Mouse (Mus musculus) thymus, postnatal 4 days (tissue): ENCODE results near the gene Aph1a.
"Not testable (repeated sequence)": the region's sequence is repeated elsewhere in the genome, so short reads cannot be mapped to it uniquely, and the experiment has no call there.

Experiments used
- DNase-seq: peaks from one replicate; pipeline ENCODE4 v3.0.0; 2021

Gene Aph1a

DNA sequence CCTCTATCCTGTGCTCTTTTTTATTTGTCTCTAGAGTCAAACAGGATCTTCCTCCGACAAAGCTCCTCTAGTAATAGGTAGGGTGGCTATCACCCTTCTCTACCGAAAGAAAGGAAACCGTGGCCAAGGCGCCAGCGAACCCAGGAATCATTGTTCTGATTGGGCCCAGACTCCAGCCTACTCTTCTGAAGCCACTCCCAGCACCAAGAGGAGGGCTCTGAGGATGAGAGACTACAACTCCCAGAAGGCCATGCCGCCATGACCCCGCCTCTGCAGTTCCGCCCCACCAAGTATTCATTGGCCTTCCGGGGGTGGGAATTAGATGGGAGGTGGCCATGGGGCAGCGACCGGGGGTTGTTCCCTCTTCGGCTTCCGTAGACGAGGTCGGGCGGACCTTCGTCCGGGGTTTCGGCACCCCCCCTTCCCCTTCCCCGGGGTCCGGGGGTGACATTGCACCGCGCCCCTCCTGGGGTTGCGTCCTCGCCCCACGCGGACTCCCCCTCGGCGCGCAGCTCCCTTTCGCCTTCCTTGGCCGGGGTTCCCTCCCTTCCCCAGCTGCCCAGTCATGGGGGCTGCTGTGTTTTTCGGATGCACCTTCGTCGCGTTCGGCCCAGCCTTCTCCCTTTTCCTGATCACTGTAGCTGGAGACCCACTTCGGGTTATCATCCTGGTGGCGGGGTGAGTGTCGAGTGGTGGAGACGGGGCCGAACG, at the start of gene Aph1a:
Gene Aph1a (plus strand): TSS at position 364 of the 711 bp plus-strand sequence.
- peak; percentile 92 for DNase-seq

DNA sequence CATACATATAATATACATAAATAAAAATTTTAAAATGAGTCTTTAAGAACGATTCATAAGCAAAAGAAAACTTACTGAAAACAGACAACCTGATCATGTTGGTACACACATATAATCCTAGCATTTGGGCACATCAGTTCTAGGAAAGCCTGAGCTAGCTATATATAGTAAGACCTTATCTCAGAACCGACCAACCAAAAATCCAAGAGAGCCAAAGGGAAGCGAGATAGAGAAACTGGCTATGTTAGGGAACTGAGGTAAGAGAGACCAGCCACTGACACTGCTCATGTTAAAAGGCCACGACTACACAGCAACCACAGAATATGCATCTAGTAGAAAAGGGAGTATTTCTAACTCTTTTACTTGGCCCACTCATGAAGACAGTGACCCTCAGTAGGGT, 43.2 kb upstream of the Aph1a start:
- DNase-seq: no peak

DNA sequence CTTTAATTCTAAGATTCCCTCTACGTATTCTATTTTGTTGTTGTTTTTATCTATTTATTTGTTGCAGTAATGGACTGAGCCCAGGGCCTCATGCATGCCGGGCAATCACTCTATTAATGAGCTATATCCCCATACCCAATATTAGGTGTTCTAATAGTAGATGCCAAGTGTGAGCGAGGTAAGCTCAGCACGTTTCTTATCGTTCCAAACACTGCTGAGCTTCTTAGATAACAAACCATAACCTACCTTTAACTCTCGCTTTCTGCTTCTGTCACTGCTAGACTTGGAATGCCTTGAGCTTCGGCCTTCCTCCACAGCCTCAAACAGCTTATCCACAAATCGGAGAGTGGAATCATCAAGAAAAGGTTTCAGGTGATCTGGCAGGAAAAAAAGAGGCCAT, 42.5 kb upstream of the Aph1a start:
- DNase-seq: no peak

DNA sequence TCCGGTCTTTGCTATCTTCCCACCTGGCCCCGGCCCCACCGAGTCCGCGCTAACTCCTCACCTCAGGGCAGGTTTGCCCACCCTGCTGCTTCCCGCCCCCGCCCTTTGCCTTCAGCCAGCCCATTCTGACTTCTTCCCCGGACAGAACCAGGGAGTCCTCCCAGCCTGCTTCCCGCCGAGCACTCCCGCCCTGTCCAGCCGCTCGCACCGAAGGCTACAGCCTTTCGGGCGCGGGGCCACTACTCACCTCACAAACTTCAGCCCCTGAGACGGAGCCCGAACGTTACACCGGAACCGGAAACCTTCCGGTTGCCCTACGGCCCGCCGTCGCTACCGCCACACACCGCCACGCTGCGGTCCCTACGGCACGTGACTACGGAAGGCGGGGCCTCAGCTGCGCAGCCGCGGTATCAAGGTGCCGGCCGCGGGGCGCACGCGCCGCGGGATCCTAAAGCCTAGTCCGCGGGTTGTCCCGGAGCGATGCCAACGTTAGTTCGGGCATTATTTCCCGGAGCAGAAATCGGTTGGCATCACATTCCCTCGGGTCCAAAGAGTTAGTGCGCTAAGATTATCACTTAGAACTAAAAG, 38.2 kb upstream of the Aph1a start, which contains the start of gene Prpf3:
Gene Prpf3 (minus strand): TSS at position 384 of the 588 bp plus-strand sequence.
- DNase-seq: peak; percentile 95

DNA sequence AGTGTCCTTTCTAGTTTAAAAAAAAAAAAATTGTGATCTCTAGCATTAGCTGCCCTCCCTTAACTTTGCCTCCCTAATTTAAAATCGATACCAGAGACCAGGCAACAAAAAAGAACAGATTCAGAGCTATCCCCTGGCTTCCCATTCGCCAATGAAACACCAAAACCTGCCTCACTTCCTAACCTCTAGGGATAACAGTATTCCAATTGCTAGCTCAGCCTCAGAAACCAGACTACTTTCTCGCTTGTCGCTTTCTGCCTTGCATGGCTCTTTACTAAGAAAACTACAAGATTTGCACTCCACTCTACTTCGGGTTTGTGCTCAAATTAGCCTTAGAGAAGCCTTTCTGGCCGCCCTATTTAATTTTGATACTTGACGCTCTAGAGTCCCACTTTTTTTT, 37.7 kb upstream of the Aph1a start:
- DNase-seq: no peak

DNA sequence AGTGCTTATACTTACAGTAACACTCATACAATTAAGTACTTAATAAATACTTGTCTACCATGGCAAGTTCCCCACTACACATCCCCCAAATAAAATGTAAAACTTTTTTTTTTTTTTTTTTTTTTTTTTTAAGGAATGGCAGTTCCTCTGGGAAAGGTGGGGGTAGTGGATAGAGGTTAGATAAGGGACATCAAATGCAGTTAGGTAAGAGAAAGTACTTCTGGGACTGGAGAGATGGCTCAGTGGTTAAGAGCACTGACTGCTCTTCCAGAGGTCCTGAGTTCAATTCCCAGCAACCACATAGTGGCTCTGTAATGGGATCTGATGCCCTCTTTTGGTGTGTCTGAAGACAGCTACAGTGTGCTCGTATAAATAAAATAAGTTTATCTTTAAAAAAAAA, 36.7 kb upstream of the Aph1a start:
- not testable (repeated sequence) for DNase-seq

DNA sequence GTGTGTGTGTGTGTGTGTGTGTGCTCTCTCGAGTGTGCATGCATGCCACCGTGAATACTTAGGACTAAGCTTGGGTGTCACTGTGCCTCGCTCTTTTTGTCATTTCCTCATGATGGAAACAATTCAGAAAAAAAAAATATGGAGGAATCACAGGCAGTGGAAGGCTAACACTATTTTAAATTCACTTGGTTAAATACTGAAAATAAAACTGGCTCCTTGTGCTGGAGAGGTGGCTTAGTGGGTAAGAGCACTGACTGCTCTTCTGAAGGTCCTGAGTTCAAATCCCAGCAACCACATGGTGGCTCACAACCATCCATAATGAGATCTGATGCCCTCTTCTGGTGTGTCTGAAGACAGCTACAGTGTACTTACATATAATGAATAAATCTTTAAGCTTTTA, 35.5 kb upstream of the Aph1a start:
- DNase-seq: not testable (repeated sequence)

DNA sequence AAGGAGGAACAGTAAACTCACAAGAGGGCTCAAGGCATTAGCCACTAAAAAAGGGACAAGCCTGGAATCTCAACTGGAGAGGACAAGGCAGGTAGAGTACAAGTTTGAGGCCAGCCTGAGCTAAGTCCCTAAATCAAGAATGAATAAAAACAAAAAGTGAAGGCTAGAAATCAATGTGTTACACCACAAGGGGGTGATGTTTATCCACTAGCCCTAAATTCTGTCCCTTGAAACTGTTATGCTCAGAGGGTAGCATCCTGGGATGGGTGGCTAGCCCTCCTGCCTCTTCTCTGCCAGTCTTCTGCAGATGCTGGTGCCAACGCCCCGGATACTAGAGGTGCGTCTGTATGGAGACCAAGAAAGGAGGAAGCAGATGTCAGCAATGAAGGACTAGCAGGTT, 33.4 kb upstream of the Aph1a start:
- DNase-seq: peak; percentile 25

DNA sequence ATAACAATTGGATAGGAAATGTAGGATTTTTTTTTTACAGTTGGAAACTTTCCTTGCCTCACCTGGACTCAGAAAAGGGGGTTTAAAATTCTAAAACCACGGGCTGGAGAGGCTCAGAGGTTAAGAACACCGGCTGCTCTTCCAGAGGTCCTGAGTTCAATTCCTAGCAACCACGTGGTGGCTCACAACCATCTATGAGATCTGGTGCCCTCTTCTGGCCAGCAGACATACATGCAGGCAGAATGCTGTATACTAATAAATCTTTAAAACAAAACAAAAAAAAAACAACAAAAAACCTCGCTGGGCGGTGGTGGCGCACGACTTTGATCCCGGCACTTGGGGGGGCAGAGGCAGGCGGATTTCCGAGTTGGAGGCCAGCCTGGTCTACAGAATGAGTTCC, 32.6 kb upstream of the Aph1a start:
- DNase-seq: peak; percentile 65

DNA sequence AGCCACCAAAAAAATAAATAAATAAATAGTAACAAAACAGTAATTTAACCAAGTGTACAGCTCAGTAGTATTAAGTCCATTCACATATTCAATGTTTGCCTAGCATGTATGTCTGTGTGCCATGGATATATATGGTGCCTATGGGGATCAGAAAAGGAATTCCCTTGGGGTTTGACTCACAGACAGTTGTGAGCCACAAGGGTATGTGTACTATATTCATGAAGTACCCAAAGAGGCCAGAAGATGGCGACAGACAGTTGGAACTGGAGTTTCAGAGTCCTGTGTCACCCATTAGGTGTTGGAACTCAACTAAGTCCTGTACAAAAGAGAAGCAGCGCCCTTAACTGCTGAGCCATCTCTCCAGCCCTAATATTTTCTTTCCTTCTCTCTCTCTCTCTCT, 32.0 kb upstream of the Aph1a start:
- DNase-seq: peak; percentile 74

DNA sequence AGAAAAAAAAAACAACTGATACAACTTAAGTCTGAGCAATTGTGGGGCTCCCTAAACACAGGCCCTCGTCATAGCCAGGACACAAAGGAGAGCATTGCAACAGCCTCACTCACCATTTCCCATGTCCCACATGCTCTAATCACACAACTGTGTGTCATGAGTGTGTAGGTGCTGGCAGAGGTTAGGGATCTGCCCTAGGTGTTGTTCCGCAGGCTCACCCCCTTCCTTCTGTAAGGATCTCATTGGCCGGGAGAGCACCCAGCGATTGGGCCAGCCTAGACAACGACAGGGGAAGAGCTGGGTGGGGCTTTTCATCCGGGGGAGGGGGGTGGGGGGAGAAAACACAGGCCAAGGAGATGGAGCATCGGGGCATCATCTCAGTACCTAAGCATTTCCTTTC, 30.2 kb upstream of the Aph1a start:
- no peak for DNase-seq

DNA sequence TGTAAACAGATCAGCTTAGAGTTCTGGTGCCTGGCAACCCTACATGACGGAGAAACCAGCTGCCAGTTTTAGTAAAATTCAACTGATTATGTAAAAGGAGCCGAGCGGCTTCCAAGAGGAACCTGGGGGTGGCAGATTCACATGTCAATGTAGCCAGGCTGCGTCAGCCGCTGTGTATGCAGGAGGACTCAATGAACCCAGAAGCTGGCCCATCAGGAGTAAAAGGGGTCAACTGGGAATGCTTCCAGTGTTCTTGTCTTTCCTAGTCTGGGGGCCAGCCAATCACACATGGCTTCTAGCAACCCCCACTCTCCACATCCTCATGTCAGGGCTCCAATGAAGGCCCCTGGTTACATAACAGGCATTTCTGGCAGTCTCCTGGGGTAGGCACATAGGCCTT, 28.7 kb upstream of the Aph1a start:
- no peak for DNase-seq

DNA sequence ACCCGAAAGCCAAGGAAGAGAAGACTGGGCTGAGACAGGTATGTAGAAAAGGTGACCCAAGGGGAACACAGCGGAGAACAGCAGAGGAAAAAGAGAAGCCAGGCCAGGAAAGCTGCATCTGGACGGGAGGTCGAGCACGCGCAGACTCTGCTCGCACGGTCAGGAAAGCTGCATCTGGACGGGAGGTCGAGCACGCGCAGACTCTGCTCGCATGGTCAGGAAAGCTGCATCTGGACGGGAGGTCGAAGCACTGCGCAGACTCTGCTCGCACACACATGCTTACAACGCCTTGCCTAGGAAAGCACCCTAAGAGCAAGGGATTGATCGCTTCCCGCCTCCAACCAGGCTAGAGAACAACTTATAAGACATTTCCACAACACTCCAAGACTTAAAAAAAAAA, 28.2 kb upstream of the Aph1a start:
- DNase-seq: no peak

DNA sequence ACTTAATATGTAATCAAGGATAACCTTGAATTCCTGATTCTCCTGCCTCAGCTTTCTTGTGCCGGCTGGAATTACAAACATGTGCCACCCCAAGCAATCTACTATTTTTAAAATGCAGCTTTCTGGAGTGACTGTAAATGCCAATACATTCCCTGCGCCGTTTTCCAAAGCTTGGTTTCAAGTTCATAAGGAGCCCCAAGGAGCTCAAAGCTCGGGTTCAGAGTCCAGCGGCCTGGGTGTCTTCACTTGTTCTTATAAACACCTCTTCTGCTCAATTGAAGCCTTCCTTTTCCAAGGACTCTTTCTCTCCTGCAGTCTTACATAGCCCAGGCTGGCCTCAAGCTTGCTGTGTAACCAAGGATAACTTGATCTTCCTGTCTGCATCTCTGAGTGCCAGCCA, 27.7 kb upstream of the Aph1a start:
- no peak for DNase-seq

DNA sequence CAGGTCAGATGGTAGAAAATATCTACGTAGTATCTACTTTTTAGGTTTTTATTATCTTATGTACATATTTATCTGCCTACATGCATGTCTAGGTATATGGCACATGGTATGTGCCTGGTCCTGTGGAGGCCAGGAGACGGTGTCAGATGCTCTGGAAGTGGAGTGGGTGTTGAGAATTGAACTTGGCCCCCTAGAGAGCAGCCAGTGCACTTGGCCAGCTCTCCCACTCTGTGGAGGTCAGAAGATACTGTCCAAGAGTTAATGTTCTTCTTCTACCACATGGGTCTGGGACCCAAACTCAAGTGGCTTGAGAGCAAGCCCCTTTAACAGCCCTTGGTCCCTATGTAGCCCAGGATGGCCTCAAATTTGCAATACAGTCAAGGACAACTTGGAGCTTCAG, 26.4 kb upstream of the Aph1a start:
- DNase-seq: no peak

DNA sequence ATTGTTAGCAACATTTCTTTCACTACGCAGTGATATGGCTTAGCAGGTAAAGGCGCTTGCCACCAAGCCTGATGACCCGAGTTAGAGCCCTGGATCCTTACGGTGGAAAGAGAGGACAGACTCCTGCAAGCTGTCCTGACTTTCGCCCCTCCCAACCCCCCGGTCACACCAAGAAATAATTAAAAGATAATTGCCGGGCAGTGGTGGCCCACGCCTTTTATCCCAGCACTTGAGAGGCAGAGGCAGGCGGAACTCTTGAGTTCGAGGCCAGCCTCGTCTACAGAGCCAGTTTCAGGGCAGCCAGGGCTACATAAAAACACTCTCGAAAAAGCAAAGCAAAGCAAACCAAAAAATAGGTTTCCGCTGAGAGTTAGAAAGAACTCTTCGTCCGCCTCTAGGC, 22.8 kb upstream of the Aph1a start:
- DNase-seq: no peak

DNA sequence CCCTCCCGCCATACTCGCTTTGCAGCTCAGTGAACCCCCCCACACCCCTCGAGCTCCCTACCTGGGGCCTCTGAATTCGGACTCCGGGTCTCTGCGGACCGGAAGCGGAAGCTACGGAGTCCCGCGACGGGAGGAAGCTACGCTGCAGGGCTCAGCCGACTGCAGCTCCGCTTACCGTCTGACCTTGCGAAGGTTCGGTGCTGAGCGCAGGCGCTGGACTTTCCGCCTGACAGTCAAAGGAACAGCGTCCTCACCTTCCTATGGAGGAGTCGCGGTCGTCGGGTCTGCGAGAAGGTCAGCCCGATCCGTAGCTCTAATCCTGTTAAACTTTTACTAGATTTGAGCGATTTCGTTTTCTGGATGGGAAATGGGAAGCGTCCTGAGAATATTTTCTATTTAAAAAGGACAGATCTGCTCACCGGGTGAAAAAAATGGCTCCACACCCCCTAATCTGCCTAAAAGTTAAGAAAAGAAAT, 22.3 kb upstream of the Aph1a start, which contains the start of gene Mrps21:
Gene Mrps21 (minus strand): TSS at position 128 of the 476 bp plus-strand sequence.
- DNase-seq: peak; percentile 84

DNA sequence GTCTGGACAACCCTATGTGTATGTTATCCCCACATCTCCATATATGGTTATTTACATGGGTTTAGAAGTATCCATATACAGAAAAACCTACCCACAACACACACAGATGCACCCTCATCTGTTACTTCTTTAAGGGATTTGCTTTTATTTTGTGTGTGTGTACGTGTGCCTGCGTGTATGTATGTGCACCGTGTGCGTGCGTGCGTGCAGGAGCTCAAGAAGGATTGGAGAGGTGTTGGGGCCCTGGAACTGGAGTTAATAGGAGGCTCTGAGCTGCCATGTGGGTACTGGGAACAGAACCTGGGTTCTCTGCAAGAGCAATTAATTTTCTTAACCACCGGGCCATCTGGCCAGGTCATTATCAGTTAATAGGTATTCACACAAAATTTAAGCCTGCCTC, 21.7 kb upstream of the Aph1a start:
- no peak for DNase-seq

DNA sequence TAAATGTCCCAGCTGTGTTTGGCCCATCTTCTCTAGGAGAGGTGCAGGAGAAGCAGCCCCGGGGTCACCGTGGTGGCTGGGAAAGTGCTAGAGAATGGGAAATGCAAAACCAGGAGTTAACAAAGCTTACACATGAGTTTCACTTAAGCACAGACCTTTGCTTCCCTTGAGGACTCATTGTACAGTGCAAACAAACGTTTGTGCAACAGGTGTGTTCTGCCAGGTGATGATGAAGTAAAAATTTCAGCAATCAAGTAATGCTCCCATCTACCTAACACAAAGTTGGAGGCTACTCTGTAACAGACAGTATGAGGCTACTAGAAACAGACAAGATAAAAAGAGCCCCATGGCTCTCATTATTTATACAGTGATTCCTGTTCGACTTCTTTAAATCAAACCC, 14.7 kb upstream of the Aph1a start:
- DNase-seq: no peak

DNA sequence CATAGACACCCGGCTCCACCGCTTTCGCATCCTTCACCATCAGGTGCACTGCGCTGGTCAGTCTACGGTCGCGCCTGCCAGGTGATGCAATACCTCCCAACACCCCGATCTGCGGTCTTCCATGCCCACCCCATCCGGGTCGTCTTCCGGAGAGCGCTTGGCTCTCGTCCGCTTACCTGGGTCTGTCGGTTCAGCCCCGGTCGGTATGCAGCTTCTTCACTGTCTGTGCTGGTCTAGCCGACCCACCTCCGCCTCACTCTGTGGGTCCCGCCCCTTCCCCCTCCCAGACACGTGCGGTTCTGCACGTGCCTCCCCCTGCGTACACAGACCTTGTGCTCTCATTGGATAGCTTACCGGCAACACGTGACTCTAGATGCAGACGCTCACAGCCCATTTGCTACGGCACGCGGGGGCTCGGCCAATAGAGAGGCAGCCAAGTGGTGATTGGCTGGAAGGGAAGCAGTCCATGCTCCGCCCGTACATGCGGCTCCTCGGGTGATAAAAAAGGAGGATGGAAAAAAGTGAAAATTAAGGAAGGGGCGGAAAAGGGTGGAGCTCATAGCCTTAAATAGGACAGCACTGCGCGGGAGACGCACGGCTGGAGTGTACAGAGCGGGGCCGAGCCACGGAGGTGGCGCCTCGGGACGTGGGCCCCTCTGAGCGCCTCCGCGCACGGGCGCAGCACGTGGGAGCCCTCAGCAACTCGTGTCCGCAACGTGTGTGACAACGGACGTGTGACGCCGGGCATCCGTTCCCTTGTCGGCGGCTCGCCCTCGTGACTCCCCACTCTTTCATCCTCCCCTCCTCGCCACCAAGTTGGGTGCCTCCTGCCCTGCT, 11.6 kb upstream of the Aph1a start, which contains the start of gene Ciart:
Gene Ciart (minus strand): TSS at position 273 of the 837 bp plus-strand sequence.
- peak; percentile 88 for DNase-seq

DNA sequence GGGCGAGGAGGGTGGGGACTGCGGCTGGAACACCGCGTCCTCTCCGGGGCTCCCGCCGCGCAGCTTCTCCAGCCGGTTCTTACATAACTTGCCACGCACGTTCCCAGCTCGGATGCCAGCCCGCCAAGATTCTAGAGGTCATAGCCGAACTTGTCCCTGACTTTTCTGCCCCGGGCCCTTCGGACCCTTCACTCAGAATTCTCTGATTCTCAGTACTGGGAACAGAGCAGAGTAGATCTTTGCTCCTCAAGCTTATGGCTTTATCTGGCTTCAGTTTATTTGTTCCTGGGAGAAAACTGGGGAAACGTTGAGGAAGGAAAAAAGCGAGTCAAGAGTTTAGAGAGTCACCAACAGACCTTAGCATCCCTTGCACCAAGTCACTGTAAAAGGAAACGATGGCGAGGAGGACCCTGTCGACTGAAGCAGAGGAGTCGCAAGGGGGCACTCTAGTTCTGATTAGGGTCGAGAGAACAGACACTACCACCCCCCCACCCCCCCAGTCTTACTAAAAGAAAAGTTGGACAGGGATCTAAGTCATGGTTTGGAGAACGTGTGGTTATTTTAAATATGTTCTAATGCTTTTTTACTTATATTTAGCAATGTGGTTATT, 10.8 kb upstream of the Aph1a start:
- DNase-seq: peak; percentile 88

DNA sequence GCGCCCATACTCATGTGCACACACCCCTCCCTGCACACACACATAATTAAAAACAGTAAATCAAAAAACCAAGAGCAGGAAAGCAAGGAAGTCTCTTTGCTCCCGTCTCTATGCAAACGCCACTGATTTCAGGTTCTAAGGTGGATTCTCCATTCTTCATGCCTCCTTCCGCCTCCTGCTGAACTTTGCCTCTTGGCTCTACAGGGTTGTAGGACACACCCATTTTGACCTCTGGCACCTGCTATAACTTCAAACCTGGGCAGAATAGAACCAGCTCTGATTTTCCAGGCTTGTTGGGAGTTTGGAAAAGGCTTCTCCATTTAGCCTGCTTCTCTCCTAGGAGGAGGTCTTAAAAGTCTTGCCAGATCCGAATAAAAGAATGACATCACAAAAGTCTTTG, 9.4 kb upstream of the Aph1a start:
- DNase-seq: no peak

DNA sequence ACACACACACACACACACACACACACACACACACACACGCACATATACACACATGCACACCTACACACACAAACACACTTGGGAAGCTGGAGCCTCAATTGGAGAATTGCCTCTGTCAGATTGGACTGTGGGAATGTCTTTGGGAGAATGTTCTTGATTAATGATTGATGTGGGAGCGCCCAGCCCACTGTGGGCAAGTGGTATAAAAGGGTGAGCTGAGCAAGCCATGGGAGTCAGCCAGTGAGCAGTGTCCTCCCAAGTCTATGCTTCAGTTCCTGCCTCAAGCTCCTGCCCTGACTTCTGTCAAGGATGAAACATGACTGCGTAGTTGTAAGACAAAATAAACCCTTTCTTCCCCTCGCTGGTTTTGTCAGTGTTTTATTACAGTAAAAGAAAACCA, 6.2 kb upstream of the Aph1a start:
- no peak for DNase-seq
